Mouse (Mus musculus) heart, postnatal 0 days (tissue): ENCODE results near the gene Adgrd1. TPM values are rescaled to one million over a fixed set of nuclear protein-coding genes. Genes with fewer than 3 reads are reported as not detected.

Experiments
- ATAC-seq: fragments of 200-750 bp; cut with Nextera tagmentation; 2 replicates; pipeline ENCODE4 v1.8.0; 2017; ENCODE audit warnings: low read depth, moderate number of reproducible peaks, moderate library complexity; ENCODE audit not compliant: insufficient read depth
- DNase-seq: peaks from one replicate; pipeline ENCODE4 v3.0.0-alpha.2; 2016; ENCODE audit warnings: low spot score
- H3K27ac ChIP-seq: fragments of 300-500 bp; sonication (generic); 2 replicates; pipeline ENCODE4 v1.5.1; 2014; ENCODE audit warnings: low read depth, mild to moderate bottlenecking
- H3K27me3 ChIP-seq: fragments of 300-500 bp; sonication (generic); 2 replicates; pipeline ENCODE4 v1.6.1; 2014; ENCODE audit warnings: low read length, mixed read lengths; ENCODE audit not compliant: control insufficient read depth, insufficient read depth
- H3K36me3 ChIP-seq: fragments of 300-500 bp; sonication (generic); replicated peaks from 2 replicates; pipeline ENCODE4 v1.6.1; 2014; ENCODE audit warnings: low read length, mixed read lengths; ENCODE audit not compliant: control insufficient read depth, insufficient read depth
- H3K4me1 ChIP-seq: fragments of 300-500 bp; sonication (generic); 2 replicates; pipeline ENCODE4 v1.6.1; 2014; ENCODE audit warnings: antibody characterized with exemption; ENCODE audit not compliant: control insufficient read depth, insufficient read depth
- H3K4me2 ChIP-seq: fragments of 300-500 bp; sonication (generic); 2 replicates; pipeline ENCODE4 v1.6.1; 2014; ENCODE audit warnings: low read depth, mild to moderate bottlenecking, low read length, moderate library complexity
- H3K4me3 ChIP-seq: fragments of 300-500 bp; sonication (generic); 2 replicates; pipeline ENCODE4 v1.5.1; 2014; ENCODE audit warnings: low read depth, low read length
- H3K9ac ChIP-seq: fragments of 300-500 bp; sonication (generic); replicated peaks from 2 replicates; pipeline ENCODE4 v1.6.1; 2014; ENCODE audit warnings: low read depth, low read length, mixed read lengths
- H3K9me3 ChIP-seq: fragments of 300-500 bp; sonication (generic); replicated peaks from 2 replicates; pipeline ENCODE4 v1.6.1; 2016; ENCODE audit warnings: low read length; ENCODE audit not compliant: control insufficient read depth
- CTCF ChIP-seq: IDR thresholded peaks from 2 replicates; pipeline ENCODE4 v1.5.1; 2016; ENCODE audit warnings: antibody characterized with exemption, control low read depth, low read depth
- EP300 ChIP-seq: IDR thresholded peaks from 2 replicates; pipeline ENCODE4 v1.6.1; 2016; ENCODE audit warnings: antibody characterized with exemption, low read depth
- WGBS: fragments of 180-500 bp; shearing (Covaris S2); extraction: QIAGEN DNeasy Blood & Tissue Kit; methylation state at CpG from one replicate; pipeline ENCODE4 v1.1.7; 2014; 5-methylcytosine and 5-hydroxymethylcytosine counted together
- polyA plus RNA-seq: library from polyadenylated mRNA; unstranded; fragments of >200 nt; fragmentation: Nextera tagmentation; extraction: Ambion mirVana; gene quantifications from 2 replicates; pipeline ENCODE4 v1.2.1, GENCODE M21; 2015
- total RNA-seq: library from RNA; depleted of rRNA; stranded (reverse); fragments of >200 nt; gene quantifications from 2 replicates; pipeline ENCODE4 v1.2.3, GENCODE M21; 2014; ENCODE audit warnings: low replicate concordance

Adgrd1 gene
- total and polyA plus RNA-seq, 2 experiments from 2014 or later = 1.6 to 15.6 TPM

GRCm38 (mm10) chr5:129076098-129076497 lies 20.5 kb upstream of the Adgrd1 start:
- 78% methylated on average over 6 of the region's 6 CpGs for WGBS
- no peak overlapping the region for H3K4me3 ChIP-seq
- no peak overlapping the region for H3K9ac ChIP-seq
- no peak overlapping the region for H3K4me2 ChIP-seq
- TF ChIP-seq CTCF (no peak), EP300 (no peak)
- no peaks in the 10 kb centered on the region for H3K4me1 ChIP-seq
- ATAC-seq (no peak), DNase-seq (no peak)
- no peak overlapping the region for H3K27ac ChIP-seq
- no peaks in the 10 kb centered on the region for H3K9me3 ChIP-seq
- no peaks in the 10 kb centered on the region for H3K36me3 ChIP-seq
- no peaks in the 10 kb centered on the region for H3K27me3 ChIP-seq

GRCm38 (mm10) chr5:129077240-129077639 lies 19.3 kb upstream of the Adgrd1 start:
- no peak for DNase-seq
- WGBS = 80% methylated on average over 5 of the region's 5 CpGs
- Histone ChIP-seq H3K9me3 (no peaks in the 10 kb centered on the region), H3K27ac (no peak overlapping the region), H3K4me2 (no peak overlapping the region), H3K27me3 (no peaks in the 10 kb centered on the region), H3K4me1 (no peaks in the 10 kb centered on the region), H3K9ac (no peak overlapping the region), H3K36me3 (no peaks in the 10 kb centered on the region), H3K4me3 (no peak overlapping the region)
- TF ChIP-seq CTCF (no peak), EP300 (no peak)
- no peak for ATAC-seq

GRCm38 (mm10) chr5:129081521-129081920 lies 15.0 kb upstream of the Adgrd1 start:
- WGBS = 74% methylated on average over 7 of the region's 7 CpGs
- Histone ChIP-seq H3K4me3 (no peak overlapping the region), H3K4me2 (no peak overlapping the region), H3K4me1 (no peaks in the 10 kb centered on the region), H3K27ac (no peak overlapping the region), H3K9ac (no peak overlapping the region), H3K27me3 (no peaks in the 10 kb centered on the region), H3K9me3 (no peaks in the 10 kb centered on the region), H3K36me3 (no peaks in the 10 kb centered on the region)
- no peak for DNase-seq
- no peak for ATAC-seq
- TF ChIP-seq EP300 (no peak), CTCF (no peak)

GRCm38 (mm10) chr5:129085153-129085552 lies 11.4 kb upstream of the Adgrd1 start:
- no peak for DNase-seq
- 79% methylated on average over 10 of the region's 10 CpGs for WGBS
- Histone ChIP-seq H3K4me2 (no peak overlapping the region), H3K27ac (no peak overlapping the region), H3K4me3 (no peak overlapping the region), H3K27me3 (no peaks in the 10 kb centered on the region), H3K4me1 (no peaks in the 10 kb centered on the region), H3K9ac (no peak overlapping the region), H3K36me3 (no peaks in the 10 kb centered on the region), H3K9me3 (no peaks in the 10 kb centered on the region)
- no peak for ATAC-seq
- TF ChIP-seq EP300 (no peak), CTCF (no peak)

GRCm38 (mm10) chr5:129092345-129093065 lies 4.0 kb upstream of the Adgrd1 start:
- TF ChIP-seq CTCF (no peak), EP300 (no peak)
- Histone ChIP-seq H3K4me1 (no peaks in the 10 kb centered on the region), H3K9me3 (no peaks in the 10 kb centered on the region), H3K4me3 (no peak overlapping the region), H3K36me3 (no peaks in the 10 kb centered on the region), H3K27me3 (no peaks in the 10 kb centered on the region), H3K9ac (no peak overlapping the region), H3K4me2 (no peak overlapping the region), H3K27ac (no peak overlapping the region)
- DNase-seq (no peak), ATAC-seq (no peak)
- WGBS = 63% methylated on average over 10 of the region's 10 CpGs

DNA sequence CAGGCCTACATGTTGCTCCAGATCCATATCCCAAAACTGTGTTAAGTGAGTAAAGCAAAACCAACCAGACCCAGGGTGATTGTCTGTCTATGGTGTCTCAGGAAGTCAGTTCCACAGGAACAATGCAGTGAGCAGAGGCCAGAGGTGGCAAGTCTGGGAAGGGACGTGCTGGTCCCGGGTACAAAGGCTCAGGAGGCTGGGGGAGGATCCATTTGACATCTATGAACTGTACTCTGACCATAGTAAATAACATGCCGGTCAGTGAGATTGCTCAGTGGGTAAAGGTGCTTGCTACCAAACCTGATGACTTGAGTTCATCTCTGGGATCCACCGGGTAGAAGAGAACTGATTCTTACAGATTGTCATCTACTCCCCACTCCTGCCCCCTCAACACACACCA lies 3.4 kb upstream of the Adgrd1 start:
- DNase-seq (no peak), ATAC-seq (no peak)
- no peak overlapping the region for H3K27ac ChIP-seq
- no peaks in the 10 kb centered on the region for H3K27me3 ChIP-seq
- H3K9me3 ChIP-seq = no peaks in the 10 kb centered on the region
- H3K4me3 ChIP-seq = no peak overlapping the region
- H3K4me2 ChIP-seq = no peak overlapping the region
- H3K4me1 ChIP-seq = no peaks in the 10 kb centered on the region
- no peaks in the 10 kb centered on the region for H3K36me3 ChIP-seq
- TF ChIP-seq EP300 (no peak), CTCF (no peak)
- no peak overlapping the region for H3K9ac ChIP-seq
- 64% methylated on average over 4 of the region's 4 CpGs for WGBS
